Mouse (Mus musculus) intestine, postnatal 0 days (tissue): ENCODE data around the gene Atp5b. TPM values are rescaled to one million over a fixed set of nuclear protein-coding genes. Genes with fewer than 3 reads are reported as not detected.

ENCODE experiments used
- ATAC-seq: fragments of 200-750 bp; cut with Nextera tagmentation; 2 replicates; pipeline ENCODE4 v1.8.0; 2017; ENCODE audit warnings: mild to moderate bottlenecking, moderate TSS enrichment, moderate library complexity
- H3K27ac ChIP-seq: fragments of 300-500 bp; sonication (generic); 2 replicates; pipeline ENCODE4 v1.5.1; 2014; ENCODE audit warnings: mild to moderate bottlenecking, low read depth, low read length, moderate library complexity
- H3K27me3 ChIP-seq: fragments of 300-500 bp; sonication (generic); replicated peaks from 2 replicates; pipeline ENCODE4 v1.6.1; 2014; ENCODE audit warnings: low read length, mixed read lengths; ENCODE audit not compliant: control insufficient read depth, insufficient read depth
- H3K36me3 ChIP-seq: fragments of 300-500 bp; sonication (generic); 2 replicates; pipeline ENCODE4 v1.6.1; 2014; ENCODE audit warnings: mild to moderate bottlenecking, moderate library complexity; ENCODE audit not compliant: control insufficient read depth, insufficient read depth
- H3K4me1 ChIP-seq: fragments of 300-500 bp; sonication (generic); replicated peaks from 2 replicates; pipeline ENCODE4 v1.6.1; 2014; ENCODE audit warnings: antibody characterized with exemption, low read length, mixed read lengths; ENCODE audit not compliant: control insufficient read depth, insufficient read depth
- H3K4me2 ChIP-seq: fragments of 300-500 bp; sonication (generic); replicated peaks from 2 replicates; pipeline ENCODE4 v1.6.1; 2014; ENCODE audit warnings: low read depth, mild to moderate bottlenecking, moderate library complexity
- H3K4me3 ChIP-seq: fragments of 300-500 bp; sonication (generic); 2 replicates; pipeline ENCODE4 v1.5.1; 2014; ENCODE audit warnings: low read depth, low read length
- H3K9ac ChIP-seq: fragments of 300-500 bp; sonication (generic); 2 replicates; pipeline ENCODE4 v1.6.1; 2014; ENCODE audit warnings: mild to moderate bottlenecking, low read depth, low read length
- H3K9me3 ChIP-seq: fragments of 300-500 bp; sonication (generic); 2 replicates; pipeline ENCODE4 v1.6.1; 2016; ENCODE audit warnings: mixed run types; ENCODE audit not compliant: control insufficient read depth
- CTCF ChIP-seq: sonication (generic); IDR thresholded peaks from 2 replicates; pipeline ENCODE4 v1.5.1; 2016; ENCODE audit warnings: low read depth, mild to moderate bottlenecking, control low read depth, antibody characterized with exemption, moderate library complexity
- WGBS: fragments of 180-500 bp; shearing (Covaris S2); extraction: QIAGEN DNeasy Blood & Tissue Kit; methylation state at CpG from one replicate; pipeline ENCODE4 v1.1.7; 2014; 5-methylcytosine and 5-hydroxymethylcytosine counted together
- microRNA counts: library from miRNA; unstranded; fragments of <30 nt; microRNA quantifications from one replicate; lab custom pipeline; 2016
- microRNA-seq: library from miRNA; unstranded; fragments of <30 nt; microRNA quantifications from one replicate; pipeline ENCODE4, GENCODE M21; 2016
- polyA plus RNA-seq: library from polyadenylated mRNA; unstranded; fragments of >200 nt; fragmentation: Nextera tagmentation; extraction: Ambion mirVana; gene quantifications from 2 replicates; pipeline ENCODE4 v1.2.1, GENCODE M21; 2015

Gene Atp5b
- polyA plus RNA-seq, 1 experiment from 2014 or later: 2,644 TPM

DNA sequence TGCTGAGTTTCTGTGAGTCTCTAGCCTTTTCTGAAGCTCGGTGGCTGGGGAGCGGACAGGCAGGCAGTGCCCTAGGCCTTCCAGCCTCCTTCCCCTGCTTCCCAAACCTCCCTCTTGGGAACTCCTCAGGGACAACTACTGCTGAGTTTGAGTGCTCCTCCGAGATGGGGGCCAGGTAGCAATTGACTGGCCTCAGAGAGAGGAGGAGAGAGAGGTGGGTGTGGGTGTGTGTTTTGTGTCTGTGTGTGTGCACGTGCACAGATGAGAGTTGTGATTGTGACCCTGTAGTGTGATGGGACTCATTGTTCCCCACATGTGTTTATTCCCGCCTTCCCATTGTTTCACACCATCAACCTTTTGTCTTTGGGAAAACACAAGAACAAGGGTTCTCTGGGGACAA is 44.4 kb downstream of the Atp5b start:
- H3K4me3 ChIP-seq: no peak overlapping the region
- no peak overlapping the region for H3K9ac ChIP-seq
- no peak for TF ChIP-seq CTCF
- peaks cover 82% of the 10 kb centered on the region for H3K36me3 ChIP-seq
- H3K27me3 ChIP-seq: no peaks in the 10 kb centered on the region
- H3K9me3 ChIP-seq: no peaks in the 10 kb centered on the region
- no peak overlapping the region for H3K4me2 ChIP-seq
- WGBS: 74% methylated on average over 5 of the region's 5 CpGs
- no peaks in the 10 kb centered on the region for H3K4me1 ChIP-seq
- no peak overlapping the region for H3K27ac ChIP-seq
- ATAC-seq: no peak

DNA sequence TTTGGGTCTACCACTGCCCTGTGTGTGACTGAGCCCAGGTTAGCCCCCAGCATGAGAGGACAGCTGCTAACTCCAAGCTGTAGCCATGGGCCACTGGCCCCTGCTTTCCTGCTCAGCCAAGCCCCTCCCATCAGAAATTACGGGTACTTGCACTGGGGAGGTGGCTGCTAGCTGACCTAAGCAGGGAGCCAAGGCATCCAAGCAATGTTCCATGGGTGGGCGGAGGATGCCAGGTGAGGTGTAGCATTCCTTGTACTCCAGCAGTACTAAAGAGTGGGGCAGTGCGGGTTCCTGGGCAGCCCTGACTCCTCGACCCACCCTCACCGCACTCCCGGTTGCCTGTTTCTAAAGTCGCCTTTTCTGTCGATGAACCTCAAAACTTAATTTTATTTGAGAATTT is 45.1 kb downstream of the Atp5b start:
- ATAC-seq: no peak; the same call in 1 of the 2 replicates
- no peak overlapping the region for H3K4me3 ChIP-seq
- no peaks in the 10 kb centered on the region for H3K9me3 ChIP-seq
- no peaks in the 10 kb centered on the region for H3K27me3 ChIP-seq
- no peak overlapping the region for H3K9ac ChIP-seq
- H3K4me2 ChIP-seq: no peak overlapping the region
- 73% methylated on average over 8 of the region's 8 CpGs for WGBS
- H3K27ac ChIP-seq: no peak overlapping the region
- H3K36me3 ChIP-seq: peaks cover 76% of the 10 kb centered on the region
- H3K4me1 ChIP-seq: no peaks in the 10 kb centered on the region
- TF ChIP-seq CTCF: no peak

DNA sequence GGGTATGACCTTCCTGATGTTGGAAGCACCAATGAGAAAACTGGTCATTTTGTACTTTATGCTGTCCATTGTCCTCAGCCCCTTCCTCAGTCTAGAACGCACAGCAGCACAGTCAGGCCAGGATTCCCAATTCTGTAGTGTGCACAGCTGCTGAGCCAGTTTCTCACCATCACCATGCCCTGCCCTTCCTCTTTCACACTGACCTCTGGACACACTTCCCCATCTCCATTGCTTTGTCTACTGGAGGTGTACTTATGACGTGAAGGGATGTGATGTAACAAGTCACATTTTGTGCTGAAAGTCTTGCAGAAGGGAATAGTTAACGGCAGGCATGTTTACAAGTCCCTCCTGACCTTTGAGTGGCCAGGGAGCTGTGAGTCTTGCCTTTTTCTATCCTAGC is 48.2 kb downstream of the Atp5b start:
- H3K9ac ChIP-seq: no peak overlapping the region; the same call in 1 of the 2 replicates
- WGBS: 58% methylated on average over 3 of the region's 3 CpGs
- no peak overlapping the region for H3K4me2 ChIP-seq
- TF ChIP-seq CTCF: no peak
- peaks cover 67% of the 10 kb centered on the region for H3K36me3 ChIP-seq
- H3K4me1 ChIP-seq: no peaks in the 10 kb centered on the region
- H3K9me3 ChIP-seq: no peaks in the 10 kb centered on the region
- no peak for ATAC-seq
- no peak overlapping the region for H3K4me3 ChIP-seq
- H3K27ac ChIP-seq: no peak overlapping the region
- H3K27me3 ChIP-seq: no peaks in the 10 kb centered on the region

DNA sequence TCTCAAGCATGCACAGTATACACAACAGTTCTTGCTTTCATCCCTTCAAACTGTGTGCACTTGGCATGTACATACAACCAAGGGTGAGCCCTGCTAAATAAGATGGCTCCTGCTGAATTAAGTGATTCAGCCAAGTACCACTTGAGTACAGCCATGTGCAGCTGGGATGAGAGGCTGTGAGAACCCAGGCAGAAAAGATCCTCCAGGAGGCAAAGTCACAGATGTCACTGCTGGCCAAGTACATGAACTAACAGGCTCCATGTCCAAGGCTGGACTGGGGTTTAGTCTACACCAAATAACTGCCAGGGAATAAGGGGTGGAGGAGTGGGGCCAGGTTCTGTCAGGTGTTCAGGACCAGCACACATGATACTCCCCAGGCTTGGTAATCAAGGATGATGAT is 48.7 kb downstream of the Atp5b start:
- H3K4me2 ChIP-seq: no peak overlapping the region
- no peak for TF ChIP-seq CTCF
- H3K27ac ChIP-seq: no peak overlapping the region
- H3K36me3 ChIP-seq: peaks cover 62% of the 10 kb centered on the region
- no peaks in the 10 kb centered on the region for H3K4me1 ChIP-seq
- no peak overlapping the region for H3K9ac ChIP-seq
- no peak overlapping the region for H3K4me3 ChIP-seq
- no peaks in the 10 kb centered on the region for H3K27me3 ChIP-seq
- ATAC-seq: no peak
- H3K9me3 ChIP-seq: no peaks in the 10 kb centered on the region

DNA sequence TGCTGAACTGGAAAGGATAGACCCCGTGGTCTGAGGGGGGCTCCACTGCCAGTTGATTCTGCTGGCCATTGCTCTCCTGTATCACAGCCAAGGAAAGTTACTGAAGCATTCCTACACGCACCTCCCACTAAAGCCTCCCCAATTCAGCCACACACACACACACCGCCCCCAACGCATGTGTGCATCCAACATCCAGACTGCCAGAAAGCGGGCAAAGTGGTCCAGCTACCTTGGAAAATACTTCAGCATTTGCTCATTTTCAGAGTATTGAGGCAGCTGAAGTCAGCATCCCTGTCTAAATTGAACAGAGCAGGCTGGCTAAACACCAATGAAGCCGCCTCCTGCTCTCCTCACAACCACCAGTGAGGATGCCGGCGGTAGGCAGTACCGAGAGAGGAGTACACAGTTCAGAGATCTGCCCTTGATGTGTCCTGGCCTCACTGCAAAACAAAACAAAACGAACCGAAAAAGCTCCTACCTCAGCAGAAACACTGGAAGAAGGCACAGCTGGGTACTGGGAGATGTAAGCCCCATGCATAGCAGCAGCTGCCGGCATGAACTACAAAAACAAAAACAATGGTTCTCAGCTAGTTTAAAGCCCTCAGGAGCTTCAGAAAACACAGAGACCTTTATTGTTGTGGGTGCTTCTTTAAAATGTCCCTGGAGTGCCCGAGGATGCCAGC is 50.7 kb downstream of the Atp5b start:
- no peak for TF ChIP-seq CTCF
- Histone ChIP-seq H3K4me2 (no peak overlapping the region), H3K9ac (no peak overlapping the region), H3K4me3 (no peak overlapping the region), H3K9me3 (no peaks in the 10 kb centered on the region), H3K27ac (no peak overlapping the region), H3K36me3 (peaks cover 52% of the 10 kb centered on the region), H3K27me3 (no peaks in the 10 kb centered on the region), H3K4me1 (no peaks in the 10 kb centered on the region)
- no peak for ATAC-seq
- WGBS: 64% methylated on average over 13 of the region's 13 CpGs

DNA sequence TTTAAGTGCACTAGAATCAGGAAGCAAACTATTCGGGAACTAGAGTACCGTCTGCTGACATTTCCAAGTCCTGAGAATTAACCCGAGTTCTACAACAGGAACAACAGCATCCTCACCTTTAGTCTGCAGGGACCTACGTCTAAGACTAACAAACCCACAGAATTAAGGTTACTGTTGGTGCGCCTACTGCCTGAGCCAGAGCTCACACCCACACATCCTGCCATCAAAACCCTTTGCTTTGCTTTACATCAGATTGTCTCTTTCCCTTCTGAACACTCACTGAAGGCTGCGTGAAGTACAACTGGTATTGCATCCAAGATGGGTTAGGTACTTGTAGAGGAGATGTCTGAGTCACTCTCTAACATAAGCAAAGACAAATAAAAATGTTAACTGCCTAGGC is 52.3 kb downstream of the Atp5b start:
- peaks cover 48% of the 10 kb centered on the region for H3K36me3 ChIP-seq
- no peak overlapping the region for H3K27ac ChIP-seq
- no peak overlapping the region for H3K9ac ChIP-seq
- no peaks in the 10 kb centered on the region for H3K9me3 ChIP-seq
- H3K4me3 ChIP-seq: no peak overlapping the region
- 90% methylated on average over 6 of the region's 6 CpGs for WGBS
- TF ChIP-seq CTCF: no peak
- no peaks in the 10 kb centered on the region for H3K27me3 ChIP-seq
- no peak for ATAC-seq
- H3K4me1 ChIP-seq: no peaks in the 10 kb centered on the region
- no peak overlapping the region for H3K4me2 ChIP-seq

MicroRNAs within 50 kb of the gene (microRNA counts, 519-probe panel; counts per million panel counts)
- not detected for microRNA mmu-miR-677 (lab: Ali Mortazavi, UCI)

Small RNA genes within 50 kb of the gene (microRNA-seq; reads per million reads assigned to microRNA genes)
- gene Mir677: 12.5 reads per million, percentile 23 among the genes with 10 or more reads in this experiment

Other genes with a start within 250 kb of the Atp5b start
- not detected in 2 replicates for gene Rdh19, start 233.3 kb upstream of the Atp5b start, polyA plus RNA-seq
- 0.24 and 0.39 TPM in 2 replicates for gene Rdh16f2, start 216.8 kb upstream of the Atp5b start, polyA plus RNA-seq
- 1.1 and 1.2 TPM in 2 replicates for gene Rdh7, start 194.5 kb upstream of the Atp5b start, polyA plus RNA-seq
- gene Sdr9c7, start 184.8 kb upstream of the Atp5b start, polyA plus RNA-seq: 0.09 TPM in 1 of 2 replicates, not detected in the other
- gene Hsd17b6, start 75.7 kb upstream of the Atp5b start, polyA plus RNA-seq: 0.74 and 0.86 TPM in 2 replicates
- gene Prim1, start 68.1 kb upstream of the Atp5b start, polyA plus RNA-seq: 18.7 and 22.1 TPM in 2 replicates
- 511 and 531 TPM in 2 replicates for gene Naca, start 47.7 kb upstream of the Atp5b start, polyA plus RNA-seq
- 264 and 269 TPM in 2 replicates for gene Ptges3, start 24.3 kb upstream of the Atp5b start, polyA plus RNA-seq
- 8.1 and 8.6 TPM in 2 replicates for gene Baz2a, start 8.3 kb downstream of the Atp5b start, polyA plus RNA-seq
- gene Rbms2, start 97.0 kb downstream of the Atp5b start, polyA plus RNA-seq: 11.2 and 11.7 TPM in 2 replicates
- 0.37 and 0.42 TPM in 2 replicates for gene Gls2, start 111.2 kb downstream of the Atp5b start, polyA plus RNA-seq
- 22.9 and 23.2 TPM in 2 replicates for gene Spryd4, start 128.5 kb downstream of the Atp5b start, polyA plus RNA-seq
- gene Mip, start 142.6 kb downstream of the Atp5b start, polyA plus RNA-seq: not detected in 2 replicates
- gene Timeless, start 148.8 kb downstream of the Atp5b start, polyA plus RNA-seq: 8.6 and 10.6 TPM in 2 replicates
- gene Apon, start 170.8 kb downstream of the Atp5b start, polyA plus RNA-seq: not detected in 2 replicates
- 0.12 TPM in 2 replicates for gene Apof, start 185.4 kb downstream of the Atp5b start, polyA plus RNA-seq
- gene Stat2, start 187.3 kb downstream of the Atp5b start, polyA plus RNA-seq: 23.2 and 26.7 TPM in 2 replicates
- gene Il23a, start 215.5 kb downstream of the Atp5b start, polyA plus RNA-seq: 0.22 and 0.46 TPM in 2 replicates
- gene Pan2, start 220.1 kb downstream of the Atp5b start, polyA plus RNA-seq: 11.5 and 14.0 TPM in 2 replicates
- 254 and 273 TPM in 2 replicates for gene Cnpy2, start 239.2 kb downstream of the Atp5b start, polyA plus RNA-seq